Mouse (Mus musculus): ENCODE results near the gene Chl1.

Gene Chl1

DNA sequence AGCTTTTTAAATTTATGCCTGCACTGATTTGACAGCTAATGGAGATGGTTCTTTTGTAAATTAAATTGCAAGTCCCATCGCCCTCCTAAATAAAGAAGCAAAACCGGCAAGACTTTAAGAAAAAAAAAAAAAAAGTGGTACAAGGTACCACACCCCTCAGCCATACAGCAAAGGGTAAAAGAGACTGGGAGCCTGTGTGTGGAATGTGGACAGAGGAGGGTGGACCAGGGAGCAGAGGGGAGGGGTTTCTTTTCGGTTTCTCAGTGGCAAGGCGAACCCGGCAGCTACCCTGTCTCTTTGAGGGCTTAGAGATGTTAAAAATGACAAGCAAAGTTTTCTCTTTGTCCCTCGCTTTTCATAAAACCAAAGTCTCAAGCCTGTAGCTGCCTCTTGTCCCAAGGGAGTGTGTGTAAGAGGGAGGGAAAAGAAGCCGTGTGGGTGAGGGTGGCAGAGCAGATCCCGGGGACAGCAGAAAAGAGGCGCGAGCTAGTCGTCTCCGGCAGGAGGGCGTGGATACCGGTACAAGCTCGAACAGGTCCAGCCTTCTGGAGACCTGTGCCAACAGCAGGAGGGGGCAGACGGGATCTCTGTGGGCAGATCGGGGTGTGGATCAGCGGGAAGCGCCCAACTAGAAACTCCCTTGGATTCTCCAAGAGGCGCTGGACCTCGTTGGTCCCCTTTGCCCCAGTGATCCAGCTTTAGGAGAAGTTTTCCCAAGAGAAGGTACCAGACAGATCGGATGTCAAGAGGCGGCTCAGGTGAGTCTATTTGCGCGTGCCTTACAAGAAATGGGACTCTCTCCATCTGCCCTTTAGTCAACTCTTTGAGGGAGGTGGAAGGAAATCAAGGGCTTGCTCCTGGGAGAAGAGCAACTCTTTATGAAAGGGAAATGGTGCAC lies at the start of gene Chl1:
TSS of gene Chl1 (plus strand) at position 195 of the 898 bp plus-strand sequence.
- DNase-seq (ENCODE audit: low spot score in 2 of 2): no peak

GRCm38 (mm10) chr6:103465479-103466080 lies 44.8 kb upstream of the Chl1 start:
- DNase-seq (ENCODE audit: low spot score in 2 of 2): no peak

- DNase-seq (ENCODE audit: low spot score in 2 of 2): no peak
Observed at GRCm38 (mm10) chr6:103473316-103473715, 37.1 kb upstream of the Chl1 start.

DNA sequence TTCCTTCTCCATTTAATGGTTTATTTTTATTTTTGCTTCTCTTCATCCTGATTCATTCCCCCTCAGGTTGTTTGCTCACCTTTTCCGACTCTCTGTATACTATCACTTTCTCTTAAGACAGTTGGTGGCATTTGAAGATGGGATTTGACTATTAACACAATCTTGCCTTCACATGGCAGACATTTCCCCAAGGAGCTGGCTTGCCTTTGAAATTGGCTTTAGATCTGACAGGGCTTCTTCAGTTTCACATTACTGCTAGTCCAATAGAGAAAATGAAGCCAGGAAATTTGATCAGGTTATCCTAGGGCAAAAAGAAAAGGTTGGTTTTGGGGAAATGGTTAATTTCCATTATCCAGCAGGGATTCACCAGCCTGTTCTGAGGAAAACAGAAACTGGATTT lies 23.2 kb upstream of the Chl1 start:
- DNase-seq (ENCODE audit: low spot score in 2 of 2): no peak

DNA sequence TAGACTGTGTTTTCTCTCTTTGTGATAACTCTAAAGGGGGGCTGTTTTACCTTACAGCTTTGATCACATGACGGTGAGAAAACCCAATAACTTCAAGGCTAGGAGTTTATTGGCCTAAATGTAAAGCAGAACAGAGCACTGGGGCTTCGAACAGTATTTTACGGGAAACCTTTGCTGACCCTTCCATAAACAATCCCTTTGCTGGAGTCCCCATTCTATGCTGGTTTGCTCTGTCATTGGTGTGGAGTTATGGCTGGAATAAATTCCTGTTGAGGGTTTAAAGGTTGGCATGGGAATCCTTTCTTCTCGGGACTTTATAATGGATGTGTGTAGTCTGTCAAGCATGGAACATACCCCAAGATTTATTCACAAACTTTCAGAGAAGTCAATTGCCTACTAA lies 12.0 kb upstream of the Chl1 start:
- no peak for DNase-seq (ENCODE audit: low spot score in 2 of 2)

DNA sequence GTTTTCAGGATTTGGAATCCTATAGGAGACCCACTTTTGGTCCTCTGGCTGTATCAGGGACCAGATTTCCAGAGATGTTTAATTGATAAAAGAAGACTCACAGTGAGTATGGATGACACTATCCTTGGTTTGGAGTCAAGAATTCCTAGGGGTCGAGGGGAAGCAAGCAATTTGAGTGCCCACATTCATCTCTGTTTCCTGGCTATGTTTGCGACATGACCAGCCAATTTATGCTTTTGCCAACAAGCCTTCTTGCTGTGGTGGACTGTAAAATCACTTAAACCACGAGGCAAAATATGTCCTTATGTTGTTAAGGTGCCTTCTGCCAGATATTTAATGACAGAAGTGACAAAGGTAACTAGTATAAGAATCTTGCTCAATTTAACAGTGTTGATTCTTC lies 6.3 kb upstream of the Chl1 start:
- DNase-seq (ENCODE audit: low spot score in 2 of 2): no peak

DNA sequence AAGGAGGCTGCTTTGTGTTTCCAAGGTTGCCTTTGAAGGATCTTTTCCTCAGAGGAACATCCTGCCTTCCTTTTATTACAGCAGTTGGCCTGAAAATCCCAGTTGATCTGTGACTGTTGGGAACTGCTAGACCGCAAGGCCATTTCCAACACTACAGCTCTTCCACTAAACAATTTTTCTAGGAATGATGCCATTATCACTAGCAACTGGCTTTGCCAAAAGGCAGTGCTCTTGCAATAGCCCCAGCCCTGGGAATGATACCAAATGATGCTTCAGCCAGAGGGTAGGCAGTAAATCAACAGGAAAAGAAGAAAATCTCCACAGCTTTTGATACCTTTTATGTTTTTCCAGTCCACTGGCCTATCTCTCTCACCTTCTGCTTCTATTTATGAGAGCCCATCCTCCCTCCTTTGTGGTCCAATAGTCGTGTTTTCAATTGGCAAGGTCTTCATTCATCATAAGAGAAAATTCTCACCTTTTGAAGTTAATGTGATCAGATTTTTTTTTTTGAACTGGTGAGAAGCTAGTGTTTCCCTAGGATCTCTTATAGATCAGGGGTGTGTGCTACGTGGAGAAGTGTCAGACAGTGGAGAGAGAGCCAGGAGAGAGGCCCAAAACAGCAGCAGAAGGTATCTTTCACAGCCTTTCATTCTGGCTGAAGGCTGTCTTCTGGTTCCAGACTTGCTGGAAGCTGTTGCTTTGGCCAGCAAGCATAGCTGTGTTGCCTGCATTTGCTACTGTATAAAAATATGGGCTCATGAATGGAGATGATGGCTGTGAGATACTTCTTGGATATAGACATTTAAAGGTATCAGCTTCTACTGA lies 2.4 kb upstream of the Chl1 start:
- no peak for DNase-seq (ENCODE audit: low spot score in 2 of 2)

GRCm38 (mm10) chr6:103509596-103509995 lies 790 bp upstream of the Chl1 start:
- DNase-seq (ENCODE audit: low spot score in 2 of 2): no peak

DNA sequence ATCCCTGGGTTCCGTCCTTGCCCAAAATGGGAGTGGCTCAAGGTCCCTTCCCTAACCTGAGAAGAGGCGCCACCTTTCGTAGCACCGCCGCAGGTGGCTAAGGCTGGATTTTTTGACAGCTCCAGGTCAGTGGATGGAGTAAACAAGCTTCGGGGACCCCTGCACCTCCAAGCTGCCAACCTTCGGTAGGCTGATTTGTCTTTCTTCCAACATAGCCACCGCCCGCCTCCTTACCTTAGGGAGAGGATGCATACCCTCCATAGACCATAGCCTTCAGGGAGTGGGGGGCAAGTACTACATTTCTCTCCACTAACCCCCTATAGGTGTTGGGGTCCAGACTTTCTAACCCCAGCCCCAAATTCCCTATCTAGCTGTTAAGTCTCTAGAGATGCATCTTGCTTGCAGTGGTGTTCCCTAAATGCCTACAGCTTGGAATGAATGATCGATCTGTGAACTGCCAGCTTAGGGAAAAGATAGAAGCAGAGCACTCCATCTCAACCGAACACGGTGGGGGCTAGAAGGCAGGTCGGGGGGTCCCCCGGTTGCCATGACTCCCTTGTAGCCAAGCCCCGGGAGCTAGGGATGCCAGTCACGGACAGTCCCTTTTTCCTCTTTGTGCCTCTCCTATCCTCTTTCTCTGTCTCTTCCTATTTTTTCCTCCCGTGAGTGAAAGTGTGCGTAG lies 1.0 kb downstream of the Chl1 start:
- no peak for DNase-seq (ENCODE audit: low spot score in 2 of 2)

GRCm38 (mm10) chr6:103511972-103512565 lies 1.7 kb downstream of the Chl1 start:
- DNase-seq (ENCODE audit: low spot score in 2 of 2): peak in 1 of 2 experiments; percentile 20

- DNase-seq (ENCODE audit: low spot score in 2 of 2): no peak
Observed at GRCm38 (mm10) chr6:103512911-103513321, 2.5 kb downstream of the Chl1 start.

DNA sequence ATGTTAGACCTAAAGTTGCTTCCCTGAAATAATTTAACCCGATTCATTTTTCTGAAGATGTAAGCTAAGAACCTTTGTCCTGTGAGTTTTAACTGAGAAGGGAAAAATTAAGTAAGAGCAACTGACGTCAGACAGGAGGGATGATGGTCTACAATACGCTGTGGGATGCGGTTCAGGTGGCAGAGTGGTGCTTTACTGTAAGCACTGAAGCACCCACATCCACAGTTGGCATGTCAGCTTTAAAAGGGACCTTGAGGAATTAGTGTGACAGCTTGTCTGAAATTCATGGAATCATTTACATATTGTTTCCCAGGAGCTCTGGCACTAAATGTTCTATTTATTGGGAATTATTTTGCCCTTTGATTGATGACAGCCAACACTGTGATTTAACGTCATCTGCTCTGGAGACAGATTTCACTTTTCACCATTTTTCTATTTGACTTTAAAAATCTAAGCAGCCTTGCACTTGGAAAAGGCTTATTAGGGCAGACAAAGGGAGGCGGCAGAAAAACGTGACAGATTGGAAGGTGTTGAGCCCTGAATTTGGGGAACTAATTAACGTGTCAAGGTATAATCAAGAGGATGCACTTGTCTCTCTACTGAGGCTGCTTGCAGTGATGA lies 3.3 kb downstream of the Chl1 start:
- no peak for DNase-seq (ENCODE audit: low spot score in 2 of 2)

DNA sequence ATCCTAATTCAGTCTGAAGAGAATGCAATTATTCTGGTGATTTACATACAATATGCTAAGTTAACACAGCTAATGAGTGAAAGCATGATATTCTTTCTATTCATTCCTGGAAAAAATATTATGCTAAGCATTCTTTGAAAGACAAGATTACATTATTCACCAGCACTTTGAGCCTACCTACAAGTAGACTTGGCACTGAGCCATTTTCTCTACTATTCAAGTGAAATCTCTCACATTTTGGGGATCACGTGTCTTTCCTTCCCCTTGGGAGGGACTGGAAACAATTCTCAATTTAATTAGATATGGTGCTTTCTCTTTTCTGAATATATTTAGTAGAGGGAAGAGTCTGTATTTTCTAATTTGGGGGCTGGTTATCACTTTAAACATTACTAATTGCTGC lies 4.0 kb downstream of the Chl1 start:
- no peak for DNase-seq (ENCODE audit: low spot score in 2 of 2)

- DNase-seq (ENCODE audit: low spot score in 2 of 2): no peak
Observed at GRCm38 (mm10) chr6:103514756-103515155, 4.4 kb downstream of the Chl1 start.

GRCm38 (mm10) chr6:103519596-103519995 lies 9.2 kb downstream of the Chl1 start:
- DNase-seq (ENCODE audit: low spot score in 2 of 2): no peak

GRCm38 (mm10) chr6:103525326-103526024 lies 15.1 kb downstream of the Chl1 start:
- no peak for DNase-seq (ENCODE audit: low spot score in 2 of 2)

GRCm38 (mm10) chr6:103526945-103527777 lies 16.8 kb downstream of the Chl1 start:
- DNase-seq (ENCODE audit: low spot score in 2 of 2): no peak

- DNase-seq (ENCODE audit: low spot score in 2 of 2): no peak
Observed at GRCm38 (mm10) chr6:103533048-103533447, 22.7 kb downstream of the Chl1 start.

GRCm38 (mm10) chr6:103534027-103534426 lies 23.6 kb downstream of the Chl1 start:
- no peak for DNase-seq (ENCODE audit: low spot score in 2 of 2)
